Mouse (Mus musculus) adrenal gland, postnatal 25 days (tissue): Measurements from ENCODE around the gene Tubb3. TPM values are rescaled to one million over a fixed set of nuclear protein-coding genes. Genes with fewer than 3 reads are reported as not detected.
"Not testable (repeated sequence)": the region's sequence is repeated elsewhere in the genome, so short reads cannot be mapped to it uniquely, and the experiment has no call there.

Experiments
- DNase-seq: peaks from one replicate; pipeline ENCODE4 v3.0.0; 2021; ENCODE audit warnings: mixed read lengths
- total RNA-seq: library from RNA; stranded (reverse); gene quantifications from 2 replicates; pipeline ENCODE4 v1.2.3, GENCODE M21; 2021

The Tubb3 gene
- total RNA-seq, 1 experiment from 2014 or later = 2.8 TPM

- DNase-seq = no peak
Measured at GRCm38 (mm10) chr8:123431616-123432365, 20.6 kb downstream of the Tubb3 start.

- DNase-seq = no peak
Measured at GRCm38 (mm10) chr8:123432381-123432780, 21.2 kb downstream of the Tubb3 start.

- not testable (repeated sequence) for DNase-seq
Measured at GRCm38 (mm10) chr8:123433241-123433974, 22.2 kb downstream of the Tubb3 start.

- DNase-seq = no peak
Measured at GRCm38 (mm10) chr8:123441788-123442187, 30.6 kb downstream of the Tubb3 start.

GRCm38 (mm10) chr8:123442351-123442750 lies 31.1 kb downstream of the Tubb3 start:
- no peak for DNase-seq

GRCm38 (mm10) chr8:123442871-123443575 lies 31.8 kb downstream of the Tubb3 start:
- DNase-seq = peak; percentile 92

- no peak for DNase-seq
Measured at GRCm38 (mm10) chr8:123443576-123443921, 32.3 kb downstream of the Tubb3 start.

GRCm38 (mm10) chr8:123444131-123444530 lies 32.9 kb downstream of the Tubb3 start:
- no peak for DNase-seq

GRCm38 (mm10) chr8:123445981-123446380 lies 34.8 kb downstream of the Tubb3 start:
- no peak for DNase-seq

- DNase-seq = no peak
Measured at GRCm38 (mm10) chr8:123446799-123447198, 35.6 kb downstream of the Tubb3 start.

- DNase-seq = no peak
Measured at GRCm38 (mm10) chr8:123450783-123451182, 39.6 kb downstream of the Tubb3 start.

- not testable (repeated sequence) for DNase-seq
Measured at GRCm38 (mm10) chr8:123451747-123452146, 40.5 kb downstream of the Tubb3 start.

- no peak for DNase-seq
Measured at GRCm38 (mm10) chr8:123452149-123452548, 40.9 kb downstream of the Tubb3 start.

GRCm38 (mm10) chr8:123453291-123453690 lies 42.1 kb downstream of the Tubb3 start:
- DNase-seq = no peak

- DNase-seq = no peak
Measured at GRCm38 (mm10) chr8:123453951-123454350, 42.7 kb downstream of the Tubb3 start.

GRCm38 (mm10) chr8:123454559-123454958 lies 43.3 kb downstream of the Tubb3 start:
- DNase-seq = no peak

- DNase-seq = no peak
Measured at GRCm38 (mm10) chr8:123463651-123464050, 52.4 kb downstream of the Tubb3 start.

GRCm38 (mm10) chr8:123467476-123467875 lies 56.3 kb downstream of the Tubb3 start:
- DNase-seq = no peak

Other genes with a start within 250 kb of the Tubb3 start
- 30.1 and 32.6 TPM in 2 replicates for gene Dpep1, start 225.2 kb upstream of the Tubb3 start, total RNA-seq
- gene Chmp1a, start 198.7 kb upstream of the Tubb3 start, total RNA-seq = 79.0 and 97.8 TPM in 2 replicates
- gene Spata33, start 198.6 kb upstream of the Tubb3 start, total RNA-seq = 3.3 and 4.0 TPM in 2 replicates
- gene Cdk10, start 186.6 kb upstream of the Tubb3 start, total RNA-seq = 68.7 and 78.2 TPM in 2 replicates
- 15.6 and 17.9 TPM in 2 replicates for gene Spata2l, start 175.2 kb upstream of the Tubb3 start, total RNA-seq
- gene Zfp276, start 157.2 kb upstream of the Tubb3 start, total RNA-seq = 32.3 and 33.0 TPM in 2 replicates
- 25.2 and 36.7 TPM in 2 replicates for gene Vps9d1, start 157.1 kb upstream of the Tubb3 start, total RNA-seq
- gene Fanca, start 92.8 kb upstream of the Tubb3 start, total RNA-seq = 6.6 and 15.5 TPM in 2 replicates
- gene Spire2, start 78.7 kb upstream of the Tubb3 start, total RNA-seq = 1.7 and 2.2 TPM in 2 replicates
- 203 and 237 TPM in 2 replicates for gene Tcf25, start 37.7 kb upstream of the Tubb3 start, total RNA-seq
- gene Mc1r, start 4.3 kb upstream of the Tubb3 start, total RNA-seq = not detected in 2 replicates
- 19.1 and 29.4 TPM in 2 replicates for gene Def8, start 12.1 kb downstream of the Tubb3 start, total RNA-seq
- gene Afg3l1, start 66.5 kb downstream of the Tubb3 start, total RNA-seq = 54.9 and 77.9 TPM in 2 replicates
- 0.67 and 1.1 TPM in 2 replicates for gene Dbndd1, start 104.0 kb downstream of the Tubb3 start, total RNA-seq
- gene Gas8, start 107.4 kb downstream of the Tubb3 start, total RNA-seq = 16.7 and 18.1 TPM in 2 replicates
- gene Rhou, start 242.5 kb downstream of the Tubb3 start, total RNA-seq = 28.8 and 39.2 TPM in 2 replicates